Mouse (Mus musculus) common myeloid progenitor, adult 5-6 weeks (primary cell): Measurements from ENCODE around the gene Rab13. TPM values are rescaled to one million over a fixed set of nuclear protein-coding genes. Genes with fewer than 3 reads are reported as not detected.

Source experiments
- ATAC-seq: replicated peaks from 2 replicates; pipeline ENCODE4 v1.8.0; 2016; ENCODE audit warnings: low read depth, mild to moderate bottlenecking, moderate TSS enrichment, inconsistent platforms; ENCODE audit not compliant: poor library complexity, severe bottlenecking
- total RNA-seq: library from RNA; stranded (forward); fragments of 200-1000, 187-1606 nt; gene quantifications from 2 replicates; pipeline ENCODE4 v1.2.3, GENCODE M21; 2017

Gene Rab13
- 0.23 and 1.4 TPM in 2 replicates for total RNA-seq

- peak; percentile 95 for ATAC-seq
Measured at GRCm38 (mm10) chr3:90213377-90213866, at the start of gene Rab13, which contains the start of gene Rps27. Gene Rab13, plus strand, starts transcription at chr3:90213695. Gene Rps27, minus strand, starts transcription at chr3:90213651.

- no peak for ATAC-seq
Measured at GRCm38 (mm10) chr3:90179566-90179965, 33.9 kb upstream of the Rab13 start.

GRCm38 (mm10) chr3:90183581-90183980 is 29.9 kb upstream of the Rab13 start:
- no peak for ATAC-seq

- ATAC-seq, result no peak
Measured at GRCm38 (mm10) chr3:90190859-90191510, 22.5 kb upstream of the Rab13 start.

- ATAC-seq, result no peak
Measured at GRCm38 (mm10) chr3:90194759-90195158, 18.7 kb upstream of the Rab13 start.

GRCm38 (mm10) chr3:90195644-90196043 is 17.9 kb upstream of the Rab13 start:
- no peak for ATAC-seq

- ATAC-seq, result no peak
Measured at GRCm38 (mm10) chr3:90197548-90197947, 15.9 kb upstream of the Rab13 start.

- no peak for ATAC-seq
Measured at GRCm38 (mm10) chr3:90202884-90203283, 10.6 kb upstream of the Rab13 start.

GRCm38 (mm10) chr3:90203619-90204018 is 9.9 kb upstream of the Rab13 start:
- ATAC-seq, result no peak

GRCm38 (mm10) chr3:90204582-90204981 is 8.9 kb upstream of the Rab13 start:
- ATAC-seq, result no peak

- no peak for ATAC-seq
Measured at GRCm38 (mm10) chr3:90208662-90209061, 4.8 kb upstream of the Rab13 start.

GRCm38 (mm10) chr3:90209908-90210566 is 3.5 kb upstream of the Rab13 start:
- no peak for ATAC-seq

- no peak for ATAC-seq
Measured at GRCm38 (mm10) chr3:90211475-90212398, 1.8 kb upstream of the Rab13 start.

GRCm38 (mm10) chr3:90212723-90213122 is 772 bp upstream of the Rab13 start:
- ATAC-seq, result no peak

- ATAC-seq, result no peak
Measured at GRCm38 (mm10) chr3:90213956-90214684, 625 bp downstream of the Rab13 start.

GRCm38 (mm10) chr3:90215825-90216380 is 2.4 kb downstream of the Rab13 start:
- no peak for ATAC-seq

GRCm38 (mm10) chr3:90220088-90220487 is 6.6 kb downstream of the Rab13 start:
- peak; percentile 60 for ATAC-seq

- ATAC-seq, result peak; percentile 60
Measured at GRCm38 (mm10) chr3:90220531-90220951, 7.0 kb downstream of the Rab13 start.

- no peak for ATAC-seq
Measured at GRCm38 (mm10) chr3:90221123-90221522, 7.6 kb downstream of the Rab13 start.
